Mouse (Mus musculus): ENCODE measurements around the gene Peli2.

Gene Peli2

GRCm38 (mm10) chr14:48222051-48222450, 101.4 kb downstream of the Peli2 start:
- DNase-seq (ENCODE audit: inconsistent ontology term) = no peak

DNA sequence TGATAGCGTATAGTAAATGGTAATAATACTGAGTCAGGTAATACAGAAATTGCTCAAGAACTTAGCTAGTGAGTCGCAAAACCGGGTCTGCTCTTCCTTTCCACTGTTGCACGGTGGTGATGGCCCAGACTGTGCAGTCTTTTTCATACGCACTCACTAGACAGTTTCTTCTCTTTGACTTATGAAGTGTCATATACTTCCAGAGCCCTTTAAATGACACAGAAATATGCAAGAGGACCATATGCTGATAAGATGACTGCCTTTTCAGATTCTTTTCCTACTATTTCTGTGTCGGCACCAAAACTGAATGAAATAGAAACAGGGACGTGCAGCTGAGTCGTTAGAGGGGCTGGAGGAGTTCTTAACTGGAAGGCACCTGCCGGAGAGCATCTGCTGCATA, 102.1 kb downstream of the Peli2 start:
- no peak for DNase-seq (ENCODE audit: inconsistent ontology term)

DNA sequence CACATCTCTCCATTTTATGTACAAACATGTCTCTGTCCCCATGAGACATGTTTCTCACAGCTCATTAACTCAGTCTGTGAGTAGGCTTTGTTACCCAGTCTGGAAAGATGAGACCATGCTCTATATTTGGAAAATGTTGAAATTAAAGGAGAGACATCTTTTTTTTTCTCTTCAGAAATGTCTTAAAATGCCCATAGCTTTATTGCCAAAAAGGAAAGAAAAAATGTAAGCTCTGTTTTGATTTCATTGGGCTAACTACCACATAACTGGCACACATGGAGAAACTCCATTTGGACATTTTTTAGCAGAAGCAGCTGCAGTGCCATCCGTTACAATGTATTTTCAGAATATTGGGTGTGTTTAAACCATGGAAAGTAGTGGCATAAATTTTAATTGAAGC, 103.6 kb downstream of the Peli2 start:
- DNase-seq (ENCODE audit: inconsistent ontology term) = peak; percentile 16

DNA sequence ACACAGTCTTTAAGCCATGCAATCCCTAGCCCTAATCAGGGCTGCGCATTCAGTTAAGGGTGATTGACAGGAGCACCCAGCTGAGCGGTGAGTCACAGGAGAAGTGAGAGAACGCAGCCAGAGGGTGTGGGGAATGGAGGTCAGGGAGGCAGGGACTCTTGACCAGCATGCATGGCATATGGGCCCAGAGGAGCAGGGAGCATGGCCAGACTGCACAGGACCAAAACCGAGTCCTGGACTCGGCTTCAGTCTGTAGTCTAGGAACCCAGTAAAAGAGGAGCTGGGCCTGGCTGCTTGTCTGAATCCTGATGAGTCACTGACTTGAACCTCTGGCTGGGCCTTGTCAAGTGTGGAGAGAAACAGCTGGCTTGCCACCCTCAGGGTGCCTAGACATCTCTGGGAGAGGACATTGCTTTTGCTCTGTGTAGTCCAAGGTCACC, 104.3 kb downstream of the Peli2 start:
- peak; percentile 36 for DNase-seq (ENCODE audit: inconsistent ontology term)

DNA sequence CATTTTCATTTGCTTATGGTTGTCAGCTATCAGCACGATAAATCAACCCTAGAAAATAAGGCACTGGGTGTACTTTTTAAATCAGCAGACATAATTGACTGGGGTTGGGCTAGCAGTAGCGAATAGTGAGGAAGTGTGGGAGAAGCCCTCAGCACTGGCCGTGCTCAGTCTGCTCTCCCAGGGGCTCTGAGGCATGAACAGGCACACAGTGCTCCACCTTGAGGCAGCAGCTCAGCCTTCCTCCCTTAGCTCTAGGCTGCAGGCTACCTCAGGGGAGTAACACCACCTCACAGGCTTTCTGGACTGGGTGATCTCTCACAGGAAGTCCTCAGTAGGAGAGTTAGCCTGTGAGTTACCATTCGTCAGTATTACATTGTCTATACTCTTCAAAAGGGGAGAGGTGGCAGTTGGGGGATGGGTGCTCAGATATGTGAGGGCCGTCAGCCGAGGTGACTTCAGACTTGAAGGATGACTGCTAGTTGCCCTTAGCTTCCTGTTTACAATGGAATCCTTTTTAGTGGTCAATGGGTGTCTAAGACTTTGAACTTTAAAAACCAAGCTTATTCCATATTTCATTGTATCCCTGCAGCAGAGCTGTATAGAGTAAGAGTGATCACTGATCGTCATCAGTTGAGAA, 105.3 kb downstream of the Peli2 start:
- DNase-seq (ENCODE audit: inconsistent ontology term) = no peak

DNA sequence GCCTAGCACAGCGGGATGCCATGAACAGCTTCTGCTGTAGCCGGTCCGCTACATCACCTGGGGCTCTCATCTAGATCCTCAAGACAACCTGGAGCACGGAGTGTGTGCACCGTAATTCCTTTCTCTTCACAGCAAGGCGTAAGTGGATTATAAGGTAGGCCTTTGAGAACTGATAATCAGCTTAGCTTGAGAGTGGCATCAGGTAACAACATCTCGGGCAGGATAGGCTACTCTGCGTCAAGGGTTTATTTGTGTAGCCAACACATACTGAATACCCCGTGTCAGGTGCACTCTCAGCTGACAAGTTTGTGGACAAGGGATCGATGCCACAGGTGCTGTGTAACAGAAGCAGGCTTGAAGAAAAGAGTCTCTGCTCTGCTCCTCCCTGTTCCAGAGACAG, 106.1 kb downstream of the Peli2 start:
- no peak for DNase-seq (ENCODE audit: inconsistent ontology term)

- no peak for DNase-seq (ENCODE audit: inconsistent ontology term)
Measured at GRCm38 (mm10) chr14:48234785-48235519, 114.3 kb downstream of the Peli2 start.

DNA sequence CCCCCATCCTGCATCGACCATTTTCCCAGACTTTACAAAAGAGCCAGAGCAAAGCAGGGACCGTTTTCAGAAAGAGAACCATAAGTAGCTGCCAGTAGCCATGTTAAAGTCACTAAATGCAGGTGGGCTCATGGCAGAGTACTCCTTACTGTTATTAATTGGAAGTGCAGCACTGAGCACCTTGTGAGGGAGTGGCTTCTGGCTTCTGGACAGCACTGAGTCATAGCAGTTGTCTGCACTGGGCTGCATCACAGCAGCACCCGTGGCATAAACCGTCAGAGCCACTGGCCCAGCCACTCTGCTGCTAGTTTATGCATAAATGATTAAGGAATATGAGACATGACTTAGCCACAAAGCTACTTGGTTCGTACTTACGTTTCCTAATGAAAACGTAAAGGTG, 120.7 kb downstream of the Peli2 start:
- no peak for DNase-seq (ENCODE audit: inconsistent ontology term)

GRCm38 (mm10) chr14:48246236-48246635, 125.6 kb downstream of the Peli2 start:
- DNase-seq (ENCODE audit: inconsistent ontology term) = no peak

DNA sequence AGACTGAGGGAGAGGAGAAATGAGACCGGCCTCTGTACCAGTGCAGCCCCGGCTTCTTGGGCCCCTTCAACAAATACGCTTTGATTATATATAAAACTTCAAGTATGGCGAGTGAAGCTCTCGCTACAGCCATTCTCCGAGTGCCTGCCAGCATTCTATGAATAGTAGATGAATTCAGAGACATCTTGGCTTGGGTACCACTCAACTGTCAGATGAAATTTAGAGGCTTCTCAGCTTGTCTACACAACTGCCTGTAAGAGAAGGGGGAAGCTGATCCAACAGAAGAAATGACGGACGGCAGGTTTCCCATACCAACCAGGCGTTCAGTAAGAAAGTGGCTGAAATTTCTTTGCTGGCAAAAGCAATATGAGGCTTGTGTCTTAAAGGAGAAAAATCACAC, 126.3 kb downstream of the Peli2 start:
- DNase-seq (ENCODE audit: inconsistent ontology term) = no peak

- DNase-seq (ENCODE audit: inconsistent ontology term) = no peak
Measured at GRCm38 (mm10) chr14:48249459-48249858, 128.8 kb downstream of the Peli2 start.

DNA sequence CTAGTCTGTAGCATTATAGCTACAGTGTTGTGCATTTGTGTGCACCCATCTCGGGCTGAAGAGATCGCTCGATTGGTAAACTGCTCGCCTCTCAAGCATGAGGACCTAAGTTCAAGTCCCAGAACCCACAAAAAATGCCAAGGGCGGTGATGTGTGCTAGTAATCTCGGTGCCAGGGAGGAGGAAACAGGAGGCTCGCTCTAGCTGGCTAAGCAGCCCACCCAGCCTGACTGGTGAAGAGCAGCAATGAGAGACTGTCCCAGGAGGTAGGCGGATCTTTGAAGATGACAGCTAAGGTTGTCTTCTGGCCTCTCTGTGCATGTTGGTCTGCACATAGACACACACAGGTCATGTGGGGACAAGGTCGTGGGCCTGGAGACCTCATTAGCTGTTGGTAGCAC, 129.3 kb downstream of the Peli2 start:
- DNase-seq (ENCODE audit: inconsistent ontology term) = no peak

DNA sequence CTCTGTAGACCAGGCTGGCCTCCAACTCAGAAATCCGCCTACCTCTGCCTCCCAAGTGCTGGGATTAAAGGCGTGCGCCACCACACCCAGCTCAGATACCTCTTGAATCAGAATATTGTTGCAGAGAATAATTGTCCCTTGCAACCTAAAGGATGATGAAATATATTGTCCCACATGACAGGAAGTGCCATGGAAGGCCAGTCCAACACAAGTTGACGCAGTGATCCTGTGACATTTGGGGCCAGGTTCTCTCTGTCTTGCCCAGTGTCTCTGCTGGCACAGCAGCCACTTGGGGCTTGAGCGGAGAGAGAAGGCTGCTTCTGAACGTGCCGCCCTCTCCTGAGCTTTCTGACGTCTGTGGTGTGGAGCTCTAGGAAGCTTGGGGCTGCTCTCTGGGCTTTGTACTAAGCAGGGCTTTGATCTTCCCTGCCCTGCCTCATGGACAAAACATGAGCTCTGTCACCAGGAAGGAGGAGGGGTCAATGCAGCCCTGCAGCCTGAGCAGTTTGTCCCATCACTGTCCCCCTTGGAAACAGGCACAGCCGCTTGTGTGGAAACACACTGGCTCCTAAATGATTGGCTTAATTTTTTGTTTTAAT, 130.9 kb downstream of the Peli2 start:
- no peak for DNase-seq (ENCODE audit: inconsistent ontology term)

DNA sequence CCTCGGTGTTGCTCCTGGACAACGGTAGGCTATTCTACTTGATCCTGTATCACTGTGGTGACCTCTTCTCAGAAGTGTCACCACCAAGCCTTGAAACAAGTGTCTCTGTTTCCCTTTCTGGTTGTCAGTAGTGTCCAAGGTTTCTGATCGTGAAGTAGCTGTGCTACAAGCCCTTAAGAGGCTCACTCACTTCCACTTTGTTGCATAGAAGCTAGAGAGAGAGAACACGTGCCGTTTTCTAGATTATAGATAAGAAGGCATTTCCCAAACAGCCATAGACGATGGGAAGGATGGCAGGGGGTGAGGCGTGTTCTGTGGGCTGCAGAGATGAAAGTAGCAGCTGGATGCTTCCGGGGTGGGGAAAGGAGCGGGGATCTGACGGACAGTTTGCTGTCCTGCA, 132.6 kb downstream of the Peli2 start:
- no peak for DNase-seq (ENCODE audit: inconsistent ontology term)

DNA sequence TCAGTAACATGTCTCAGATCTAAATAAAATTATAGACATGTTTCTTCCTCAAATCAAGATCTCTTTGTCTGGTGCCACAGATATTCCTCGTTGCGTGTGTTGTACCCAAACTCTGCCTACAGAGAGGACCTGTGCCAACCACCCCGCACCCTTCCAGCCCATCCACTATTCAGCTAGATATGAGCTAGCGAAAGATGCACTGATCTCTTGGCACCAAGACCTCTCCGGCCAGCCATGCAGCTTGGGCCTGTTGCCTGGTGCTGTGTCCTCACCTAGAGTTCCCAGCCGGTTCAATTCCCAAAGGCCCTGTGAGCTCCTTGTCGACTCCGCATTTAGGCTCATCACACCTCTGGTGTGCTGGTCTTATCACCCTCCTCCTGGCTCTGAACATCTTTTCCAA, 134.1 kb downstream of the Peli2 start:
- no peak for DNase-seq (ENCODE audit: inconsistent ontology term)

- DNase-seq (ENCODE audit: inconsistent ontology term) = no peak
Measured at GRCm38 (mm10) chr14:48255290-48255689, 134.7 kb downstream of the Peli2 start.

- peak; percentile 20 for DNase-seq (ENCODE audit: inconsistent ontology term)
Measured at GRCm38 (mm10) chr14:48257759-48258158, 137.1 kb downstream of the Peli2 start.

- DNase-seq (ENCODE audit: inconsistent ontology term) = no peak
Measured at GRCm38 (mm10) chr14:48258696-48259366, 138.2 kb downstream of the Peli2 start.

- no peak for DNase-seq (ENCODE audit: inconsistent ontology term)
Measured at GRCm38 (mm10) chr14:48263146-48263545, 142.5 kb downstream of the Peli2 start.

DNA sequence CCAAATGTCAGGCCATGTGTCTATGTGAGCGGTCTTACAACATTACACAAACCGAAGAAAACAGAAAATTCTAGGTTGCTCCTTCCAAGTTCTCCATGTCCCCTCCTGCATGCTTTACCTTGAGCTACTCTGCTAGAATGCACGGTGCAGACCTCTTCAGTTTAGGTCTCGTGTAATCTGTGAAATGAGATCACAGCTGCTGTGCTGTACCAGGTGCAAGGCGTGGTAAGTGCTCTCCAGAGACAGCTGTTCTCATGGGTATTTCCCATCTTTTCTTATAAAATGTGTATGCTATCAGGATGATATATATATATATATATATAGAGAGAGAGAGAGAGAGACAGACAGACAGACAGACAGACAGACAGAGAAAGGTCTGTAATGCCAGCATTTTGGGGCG, 146.1 kb downstream of the Peli2 start:
- DNase-seq (ENCODE audit: inconsistent ontology term) = no peak

DNA sequence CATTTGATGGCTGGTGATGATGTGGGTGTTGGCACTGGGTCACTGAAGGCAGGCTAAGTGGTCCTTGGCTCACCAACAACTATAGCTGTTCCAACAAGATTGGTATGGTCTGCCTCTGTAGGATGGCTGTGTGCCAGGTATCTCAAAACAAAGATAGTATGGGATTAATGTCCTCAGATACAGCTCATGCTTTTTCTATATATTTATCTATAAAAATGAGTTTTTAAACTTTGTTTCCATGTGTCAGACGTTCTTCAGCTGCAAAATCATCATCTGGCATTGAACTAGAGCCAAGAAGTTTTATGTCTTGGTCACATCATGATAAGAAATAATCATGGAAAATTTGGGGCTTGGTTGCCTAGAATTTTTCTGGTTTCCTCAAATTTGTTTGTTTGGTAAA, 157.7 kb downstream of the Peli2 start:
- no peak for DNase-seq (ENCODE audit: inconsistent ontology term)

DNA sequence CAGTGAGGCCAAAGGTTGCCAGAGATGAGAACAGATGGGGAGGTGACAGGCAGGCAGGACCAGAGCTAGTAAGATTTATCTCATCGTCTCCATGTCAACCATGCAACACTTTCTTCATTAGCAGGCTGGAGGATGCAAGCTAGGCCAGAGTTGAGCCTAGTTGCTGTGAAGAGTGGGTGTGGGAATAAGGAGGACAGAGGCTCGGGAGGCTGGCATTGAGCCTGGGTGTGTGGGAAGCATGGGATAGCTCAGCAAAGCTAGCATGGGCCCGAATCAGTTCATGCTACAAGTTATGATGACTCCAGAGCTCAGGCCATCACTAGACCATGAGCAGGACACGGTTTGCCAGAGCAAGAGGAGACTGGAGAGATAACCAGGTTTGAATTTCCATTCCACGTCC, 166.3 kb downstream of the Peli2 start:
- DNase-seq (ENCODE audit: inconsistent ontology term) = no peak

DNA sequence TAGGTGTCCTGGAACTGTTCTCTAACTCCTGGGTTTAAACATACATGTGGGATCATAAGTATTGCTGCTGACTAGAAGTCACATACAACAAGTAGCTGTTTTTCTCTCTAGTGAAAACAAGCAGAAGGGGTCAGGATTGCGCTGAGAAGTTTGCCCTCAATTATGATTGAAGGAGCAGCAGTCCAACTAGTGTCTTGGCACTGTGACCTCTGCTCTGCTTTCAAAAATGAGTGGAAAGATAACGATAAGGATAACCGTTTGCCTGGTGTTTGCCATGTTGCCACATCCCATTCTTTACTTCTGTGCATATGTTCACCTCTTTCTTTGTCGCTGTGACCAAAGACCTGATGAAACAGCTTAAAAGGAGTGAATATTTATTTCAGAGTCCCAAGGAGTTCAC, 167.0 kb downstream of the Peli2 start:
- no peak for DNase-seq (ENCODE audit: inconsistent ontology term)

All from Muller cell, postnatal 12 days (primary cell).